Mouse (Mus musculus): ENCODE measurements around the gene Gm13030. TPM values are rescaled to one million over a fixed set of nuclear protein-coding genes. Genes with fewer than 3 reads are reported as not detected.
"Not testable (repeated sequence)": the region's sequence is repeated elsewhere in the genome, so short reads cannot be mapped to it uniquely, and the experiment has no call there.

Gene Gm13030
- polyA plus RNA-seq, 1 experiment from 2014 or later: not detected

DNA sequence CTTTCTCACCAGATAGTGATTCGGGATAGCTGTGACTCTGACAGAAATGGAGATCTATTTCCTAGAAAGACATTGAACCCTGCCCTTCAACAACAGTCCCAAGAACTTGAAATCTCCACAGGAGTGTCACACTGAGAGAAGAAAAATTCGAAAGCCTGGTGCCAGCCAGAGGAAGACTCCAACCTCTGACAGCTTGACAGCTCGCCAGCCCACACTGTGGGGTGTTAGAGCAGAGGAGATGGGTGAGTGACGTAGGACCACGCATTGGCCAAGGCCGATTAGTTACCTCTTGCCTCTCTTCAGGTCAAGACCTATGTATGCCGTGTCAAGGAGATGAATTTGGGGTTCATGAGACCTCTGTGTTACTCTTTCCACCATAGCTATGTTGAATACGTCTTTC lies 33.0 kb downstream of the Gm13030 start:
- Histone ChIP-seq H3K9ac (no peak overlapping the region), H3K27ac (replicated peaks) (no peak overlapping the region), H3K4me1 (no peaks in the 10 kb centered on the region), H3K9me3 (replicated peaks) (0 out of 2 replicates have a peak, but pooled peaks cover 4% of the 10 kb centered on the region), H3K4me3 (replicated peaks) (no peak overlapping the region), H3K4me2 (replicated peaks) (no peak overlapping the region), H3K36me3 (no peaks in the 10 kb centered on the region), H3K27me3 (no peaks in the 10 kb centered on the region)
- ATAC-seq (ENCODE audit: insufficient number of reproducible peaks, low FRiP score, low TSS enrichment, low read depth): no peak
- 81% methylated on average over 8 of the region's 8 CpGs for WGBS

DNA sequence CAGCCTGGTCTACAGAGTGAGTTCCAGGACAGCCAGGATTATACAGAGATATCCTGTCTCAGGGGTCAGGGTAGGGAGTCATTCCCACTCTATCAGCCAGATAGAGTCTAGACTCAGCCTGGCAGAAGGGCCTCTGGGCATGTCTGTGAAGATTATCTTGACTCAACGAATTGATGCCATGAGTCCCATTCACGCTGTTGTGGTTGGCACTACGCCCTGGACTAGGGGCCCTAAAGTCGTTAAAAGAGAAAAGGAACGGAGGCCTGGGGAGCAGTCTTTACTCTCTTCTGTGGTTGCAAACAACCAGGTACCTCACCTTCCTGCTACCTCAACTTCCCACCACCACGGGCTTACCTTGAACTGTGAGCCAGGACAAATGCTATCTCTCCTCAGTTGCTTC lies 34.0 kb downstream of the Gm13030 start:
- Histone ChIP-seq H3K4me3 (replicated peaks) (no peak overlapping the region), H3K27me3 (no peaks in the 10 kb centered on the region), H3K9ac (no peak overlapping the region), H3K36me3 (no peaks in the 10 kb centered on the region), H3K9me3 (replicated peaks) (0 out of 2 replicates have a peak, but pooled peaks cover 4% of the 10 kb centered on the region), H3K4me2 (replicated peaks) (no peak overlapping the region), H3K4me1 (no peaks in the 10 kb centered on the region), H3K27ac (replicated peaks) (no peak overlapping the region)
- no peak for ATAC-seq (ENCODE audit: insufficient number of reproducible peaks, low FRiP score, low TSS enrichment, low read depth)
- 70% methylated on average over 6 of the region's 6 CpGs for WGBS

DNA sequence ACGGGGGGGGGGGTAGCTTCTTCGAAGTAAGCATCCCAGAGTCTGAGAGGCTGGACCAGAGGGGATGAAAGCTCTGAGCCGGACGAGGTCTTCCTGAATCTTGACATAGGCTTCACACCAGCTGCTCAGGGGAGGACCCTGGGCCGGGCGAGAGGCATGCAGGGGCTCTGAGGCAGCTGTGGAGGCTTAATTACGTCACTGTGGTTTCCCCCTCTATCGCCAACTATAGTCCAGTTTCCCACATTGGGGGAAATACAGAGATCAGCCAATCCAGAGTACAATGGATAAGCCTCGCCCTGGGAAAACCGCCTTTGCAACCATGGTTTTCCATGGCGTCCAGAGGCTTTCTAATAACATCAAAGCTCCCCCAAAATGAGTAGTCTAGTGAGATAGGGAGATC lies 46.6 kb downstream of the Gm13030 start:
- Histone ChIP-seq H3K27me3 (no peaks in the 10 kb centered on the region), H3K27ac (replicated peaks) (no peak overlapping the region), H3K9me3 (replicated peaks) (peaks cover 3% of the 10 kb centered on the region; the same call in 1 of the 2 replicates), H3K4me1 (0 out of 2 replicates have a peak, but pooled peaks cover 4% of the 10 kb centered on the region), H3K36me3 (no peaks in the 10 kb centered on the region), H3K9ac (no peak overlapping the region), H3K4me3 (replicated peaks) (no peak overlapping the region), H3K4me2 (replicated peaks) (no peak overlapping the region)
- WGBS: 59% methylated on average over 11 of the region's 11 CpGs
- no peak for ATAC-seq (ENCODE audit: insufficient number of reproducible peaks, low FRiP score, low TSS enrichment, low read depth)

DNA sequence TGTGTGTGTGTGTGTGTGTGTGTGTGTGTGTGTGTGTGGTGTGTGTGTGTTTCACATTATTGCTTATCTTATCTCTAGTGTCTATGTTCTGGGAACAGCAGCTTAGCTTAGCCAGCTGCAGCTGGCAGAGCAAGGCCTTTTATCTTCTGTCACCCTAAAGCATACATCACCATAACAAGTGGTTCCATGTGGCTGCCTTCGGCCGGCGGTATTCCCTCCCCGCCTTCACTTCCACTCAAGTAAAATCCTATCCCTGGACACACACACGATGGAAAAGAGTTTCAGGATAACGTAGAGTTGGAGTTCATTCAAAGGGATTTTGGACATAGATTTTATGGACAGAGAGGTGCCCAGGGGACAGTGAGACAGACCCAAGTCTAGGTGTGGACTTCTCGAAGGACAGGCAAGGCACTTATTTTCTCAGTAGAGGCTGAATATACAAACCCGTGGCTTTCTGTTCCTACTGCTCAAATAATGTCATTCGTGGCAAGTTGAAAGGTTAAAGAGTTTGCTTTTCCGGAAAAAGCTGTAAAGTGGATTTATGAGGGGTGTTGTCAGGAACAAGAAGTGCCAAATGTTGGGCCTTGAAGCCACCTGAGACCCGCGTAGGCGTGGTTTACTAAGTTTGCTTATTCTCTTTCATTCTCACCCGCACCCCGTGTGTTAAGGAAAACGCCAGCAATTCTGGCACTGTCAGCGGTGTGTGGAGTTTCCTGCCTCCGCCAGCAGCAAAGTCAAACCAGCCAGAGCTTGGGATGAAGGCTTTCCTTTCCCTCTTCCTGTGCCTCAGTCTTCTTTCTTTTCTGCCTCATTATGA lies 47.8 kb downstream of the Gm13030 start:
- 53% methylated on average over 18 of the region's 18 CpGs for WGBS
- Histone ChIP-seq H3K27ac (replicated peaks) (no peak overlapping the region), H3K27me3 (no peaks in the 10 kb centered on the region), H3K9me3 (replicated peaks) (peaks cover 3% of the 10 kb centered on the region; the same call in 1 of the 2 replicates), H3K36me3 (no peaks in the 10 kb centered on the region), H3K9ac (no peak overlapping the region), H3K4me3 (replicated peaks) (no peak overlapping the region), H3K4me1 (0 out of 2 replicates have a peak, but pooled peaks cover 4% of the 10 kb centered on the region), H3K4me2 (replicated peaks) (no peak overlapping the region)
- ATAC-seq (ENCODE audit: insufficient number of reproducible peaks, low FRiP score, low TSS enrichment, low read depth): no peak

DNA sequence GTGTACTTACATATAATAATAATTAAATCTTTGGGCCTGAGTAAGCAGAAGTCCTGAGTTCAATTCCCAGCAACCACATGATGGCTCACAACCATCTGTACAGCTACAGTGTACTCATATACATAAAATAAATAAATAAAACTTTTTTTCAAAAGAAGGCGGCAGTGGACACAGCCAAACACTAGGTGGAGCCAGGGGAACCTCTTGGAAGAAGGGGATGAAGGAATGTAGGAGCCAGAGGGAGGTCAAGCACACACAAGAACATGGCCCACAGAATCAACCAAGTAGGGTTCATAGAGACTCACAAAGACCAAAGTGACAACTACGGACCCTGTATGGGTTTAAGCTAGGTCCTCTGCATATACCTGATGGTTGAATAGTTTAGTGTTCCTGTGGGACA lies 49.1 kb downstream of the Gm13030 start:
- Histone ChIP-seq H3K27ac (replicated peaks) (no peak overlapping the region), H3K4me2 (replicated peaks) (no peak overlapping the region), H3K4me3 (replicated peaks) (no peak overlapping the region), H3K9ac (no peak overlapping the region), H3K36me3 (no peaks in the 10 kb centered on the region), H3K9me3 (replicated peaks) (peaks cover 3% of the 10 kb centered on the region; the same call in 1 of the 2 replicates), H3K4me1 (no peaks in the 10 kb centered on the region), H3K27me3 (no peaks in the 10 kb centered on the region)
- no peak for ATAC-seq (ENCODE audit: insufficient number of reproducible peaks, low FRiP score, low TSS enrichment, low read depth)
- 77% methylated on average over 2 of the region's 2 CpGs for WGBS

DNA sequence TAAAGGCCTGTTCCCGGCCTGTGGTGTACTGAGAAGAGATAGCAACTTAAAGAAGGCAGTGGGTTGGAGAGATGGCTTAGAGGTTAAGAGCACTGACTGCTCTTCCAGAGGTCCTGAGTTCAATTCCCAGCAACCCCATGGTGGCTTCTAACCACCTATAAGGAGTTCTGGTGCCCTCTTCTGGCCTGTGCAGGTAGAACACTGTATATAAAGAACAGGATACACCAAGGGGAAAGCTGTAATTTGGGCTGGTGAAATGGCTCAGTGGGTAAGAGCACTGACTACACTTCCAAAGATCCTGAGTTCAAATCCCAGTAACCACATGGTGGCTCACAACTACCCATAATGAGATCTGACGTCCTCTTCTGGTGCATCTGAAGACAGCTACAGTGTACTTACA lies 49.6 kb downstream of the Gm13030 start:
- not testable (repeated sequence) for H3K9me3 ChIP-seq (replicated peaks); H3K27ac ChIP-seq (replicated peaks); H3K4me2 ChIP-seq (replicated peaks); H3K27me3 ChIP-seq; H3K4me1 ChIP-seq; ATAC-seq (ENCODE audit: insufficient number of reproducible peaks, low FRiP score, low TSS enrichment, low read depth); H3K36me3 ChIP-seq; H3K4me3 ChIP-seq (replicated peaks); H3K9ac ChIP-seq
- 69% methylated on average over 2 of the region's 2 CpGs for WGBS

DNA sequence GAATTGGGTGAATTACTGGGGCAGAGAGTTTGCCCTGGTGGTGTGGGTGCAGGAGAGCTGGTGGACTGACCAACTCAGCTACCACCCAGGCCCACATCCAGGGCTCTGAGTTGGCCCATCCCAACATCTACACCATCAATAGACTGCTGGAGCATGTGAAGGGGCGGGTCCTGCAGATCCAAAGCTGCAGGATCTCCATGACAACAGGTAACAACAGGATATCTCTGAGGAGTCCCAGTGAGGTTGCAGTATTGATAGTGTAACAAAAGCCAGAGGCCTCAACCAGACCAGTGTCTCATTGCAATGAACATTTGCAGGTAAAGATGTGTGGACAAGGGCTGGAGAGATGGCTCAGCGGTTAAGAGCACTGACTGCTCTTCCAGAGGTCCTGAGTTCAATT lies 52.7 kb downstream of the Gm13030 start:
- no peak for ATAC-seq (ENCODE audit: insufficient number of reproducible peaks, low FRiP score, low TSS enrichment, low read depth)
- H3K36me3 ChIP-seq: no peaks in the 10 kb centered on the region
- H3K4me1 ChIP-seq: peaks cover 7% of the 10 kb centered on the region
- H3K4me3 ChIP-seq (replicated peaks): no peak overlapping the region
- no peaks in the 10 kb centered on the region for H3K27me3 ChIP-seq
- H3K9ac ChIP-seq: no peak overlapping the region
- no peak overlapping the region for H3K4me2 ChIP-seq (replicated peaks)
- WGBS: 88% methylated on average over 2 of the region's 2 CpGs
- H3K27ac ChIP-seq (replicated peaks): no peak overlapping the region
- peaks cover 3% of the 10 kb centered on the region; the same call in 1 of the 2 replicates for H3K9me3 ChIP-seq (replicated peaks)

Other genes starting within 250 kb of the Gm13030 start
- gene Vwa5b1, start 238.1 kb downstream of the Gm13030 start, polyA plus RNA-seq (2015; fragmentation: Nextera tagmentation; extraction: Ambion mirVana): 0.23 TPM in 1 of 2 replicates, not detected in the other
- 0.38 and 0.61 TPM in 2 replicates for gene Pla2g2c, start 149.2 kb downstream of the Gm13030 start, polyA plus RNA-seq (2015; fragmentation: Nextera tagmentation; extraction: Ambion mirVana)
- 4.3 and 10.3 TPM in 2 replicates for gene Ubxn10, start 136.8 kb downstream of the Gm13030 start, polyA plus RNA-seq (2015; fragmentation: Nextera tagmentation; extraction: Ambion mirVana)
- 29.2 and 31.1 TPM in 2 replicates for gene Pla2g2f, start 116.3 kb downstream of the Gm13030 start, polyA plus RNA-seq (2015; fragmentation: Nextera tagmentation; extraction: Ambion mirVana)
- gene Pla2g2d, start 98.2 kb downstream of the Gm13030 start, polyA plus RNA-seq (2015; fragmentation: Nextera tagmentation; extraction: Ambion mirVana): 0.24 and 0.30 TPM in 2 replicates
- 3.0 and 3.5 TPM in 2 replicates for gene Pla2g5, start 10.5 kb downstream of the Gm13030 start, polyA plus RNA-seq (2015; fragmentation: Nextera tagmentation; extraction: Ambion mirVana)
- gene Pla2g2e, start 4.0 kb upstream of the Gm13030 start, polyA plus RNA-seq (2015; fragmentation: Nextera tagmentation; extraction: Ambion mirVana): 0.96 and 1.1 TPM in 2 replicates
- 4.0 and 4.1 TPM in 2 replicates for gene Otud3, start 40.0 kb upstream of the Gm13030 start, polyA plus RNA-seq (2015; fragmentation: Nextera tagmentation; extraction: Ambion mirVana)
- gene Rnf186, start 93.1 kb upstream of the Gm13030 start, polyA plus RNA-seq (2015; fragmentation: Nextera tagmentation; extraction: Ambion mirVana): 0.43 TPM in 1 of 2 replicates, not detected in the other
- gene Tmco4, start 98.9 kb upstream of the Gm13030 start, polyA plus RNA-seq (2015; fragmentation: Nextera tagmentation; extraction: Ambion mirVana): 4.9 and 6.4 TPM in 2 replicates
- gene Htr6, start 201.6 kb upstream of the Gm13030 start, polyA plus RNA-seq (2015; fragmentation: Nextera tagmentation; extraction: Ambion mirVana): 0.20 and 0.28 TPM in 2 replicates
- gene Nbl1, start 219.0 kb upstream of the Gm13030 start, polyA plus RNA-seq (2015; fragmentation: Nextera tagmentation; extraction: Ambion mirVana): 167 and 168 TPM in 2 replicates

All from embryonic facial prominence, embryonic 15.5 days (tissue).